Mouse (Mus musculus): ENCODE data around the gene Nxpe4.

The Nxpe4 gene

DNA sequence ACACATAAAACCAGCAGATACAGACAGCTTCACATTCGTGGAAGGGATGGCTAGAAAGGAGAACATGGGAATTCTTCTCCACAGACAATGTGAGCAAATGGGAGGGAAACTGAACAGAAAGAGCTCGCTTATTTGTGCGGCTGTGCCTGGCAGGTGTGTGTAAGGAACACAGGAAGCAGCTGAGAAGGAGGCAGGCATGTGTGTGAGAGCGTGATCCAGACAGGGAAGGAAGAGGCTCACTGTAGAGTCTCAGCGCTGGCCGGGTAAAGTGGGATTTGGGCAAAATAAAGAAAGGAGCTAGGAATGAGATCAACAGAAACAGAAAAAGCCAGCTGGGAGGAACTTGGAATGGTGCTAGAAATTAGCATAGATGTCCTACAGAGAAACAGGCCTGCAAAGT lies 74.6 kb downstream of the Nxpe4 start:
- POLR2A ChIA-PET, result interaction anchor here in 2 of 4 experiments (0.6 to 3.4 kb wide), 2 partner anchors 13 kb away, joined by 3 to 11 read pairs; no protein-coding TSS in a partner anchor

DNA sequence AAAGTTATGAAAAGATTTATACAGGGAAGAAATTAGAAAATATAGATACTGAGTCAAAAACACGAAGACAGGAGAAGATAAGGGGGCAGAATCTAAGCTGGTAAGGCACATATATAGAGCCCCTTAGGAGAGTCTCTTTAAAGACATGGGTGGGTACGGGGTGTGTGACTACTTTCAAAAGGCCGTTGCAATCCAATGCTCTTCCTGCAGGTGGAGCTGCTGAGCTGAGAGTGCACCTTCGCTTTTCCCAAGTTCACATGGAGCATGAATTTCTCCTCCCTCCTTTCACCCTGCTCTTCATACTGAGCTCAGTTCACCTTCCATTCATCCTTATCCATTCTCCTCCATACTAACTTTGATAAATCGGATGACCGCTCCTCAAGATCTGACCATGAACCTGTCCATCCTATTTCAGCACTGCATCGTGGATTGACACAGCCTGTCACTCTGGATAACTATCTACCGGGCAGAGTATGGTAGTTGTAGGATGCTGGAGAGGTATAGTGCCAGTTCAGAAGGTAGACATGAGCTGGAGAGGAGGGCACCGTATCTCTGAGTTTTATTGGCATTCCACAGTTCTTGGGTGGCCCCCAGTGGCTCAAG lies 76.4 kb downstream of the Nxpe4 start:
- POLR2A ChIA-PET, result interaction anchor here in 1 of 4 experiments (0.6 to 0.7 kb wide), 2 partner anchors 94 to 348 kb away, joined by 3 read pairs; no protein-coding TSS in a partner anchor
- CTCF ChIA-PET, result interaction anchor here in 3 of 4 experiments (0.6 to 1.1 kb wide), 4 partner anchors 9 to 212 kb away, joined by 3 to 12 read pairs (median 4); no protein-coding TSS in a partner anchor

More for the DNA sequence above, 74.6 kb downstream of the Nxpe4 start:
- CTCF ChIA-PET, result no interaction called here

DNA sequence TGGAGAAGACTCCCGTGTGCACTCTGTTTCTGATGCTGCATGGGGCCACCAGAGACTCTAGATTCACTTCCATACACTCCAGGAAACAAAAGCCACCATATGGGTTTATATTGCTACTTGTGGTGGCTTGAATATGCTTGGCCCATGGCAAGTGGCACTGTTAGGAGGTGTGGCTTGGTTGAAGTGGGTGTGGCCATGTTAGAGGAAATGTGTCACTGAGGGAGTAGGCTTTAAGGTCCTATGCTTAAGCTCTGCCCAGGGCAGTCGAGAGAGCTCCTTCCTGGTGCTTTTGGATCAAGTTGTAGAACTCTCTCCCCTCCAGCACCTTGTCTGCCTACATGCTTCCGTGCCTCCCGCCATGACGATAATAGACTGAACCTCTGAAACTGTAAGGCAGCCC lies 77.6 kb downstream of the Nxpe4 start:
- POLR2A ChIA-PET, result no interaction called here
- CTCF ChIA-PET, result interaction anchor here in 1 of 4 experiments (0.5 kb wide), 1 partner anchor 81 kb away, joined by 3 read pairs; no protein-coding TSS in a partner anchor

DNA sequence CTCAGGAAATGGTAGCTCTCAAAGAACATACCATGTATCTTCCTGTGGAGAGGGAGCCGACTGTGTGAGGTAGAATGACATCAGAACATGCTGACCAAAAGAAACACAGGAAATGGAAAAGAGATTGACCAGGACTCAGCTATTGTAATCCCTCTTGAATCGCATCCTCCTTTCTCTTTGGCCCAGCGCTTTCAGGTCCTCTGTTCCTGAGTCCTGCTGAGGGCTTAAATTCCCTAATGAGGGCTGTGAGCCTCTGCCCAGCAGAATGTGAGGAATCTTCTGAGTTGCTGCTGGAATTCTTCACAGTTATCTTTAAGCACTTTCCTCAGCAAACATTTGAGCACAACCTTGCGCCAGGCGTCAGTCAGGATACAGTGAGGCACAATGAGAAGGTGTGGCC lies 78.6 kb downstream of the Nxpe4 start:
- CTCF ChIA-PET, result no interaction called here
- POLR2A ChIA-PET, result no interaction called here

DNA sequence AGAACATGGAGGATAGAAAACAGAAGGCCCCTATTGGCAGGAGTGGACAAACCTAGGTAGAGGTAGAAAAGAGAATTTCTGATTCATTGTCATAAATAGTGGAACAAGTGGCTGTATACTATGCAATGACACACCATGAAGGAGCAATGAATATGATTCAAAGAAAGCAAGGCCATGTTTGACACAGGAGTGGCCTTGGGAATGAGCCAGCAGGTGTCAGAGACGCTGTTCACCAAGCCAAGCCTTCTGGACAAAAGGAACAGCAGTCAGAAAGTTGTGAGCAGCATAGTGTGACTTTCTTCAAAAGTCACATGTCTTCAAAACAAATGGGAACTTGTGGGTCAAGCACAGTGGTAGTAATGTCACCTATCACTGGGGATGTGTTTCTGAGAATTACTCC lies 80.0 kb downstream of the Nxpe4 start:
- CTCF ChIA-PET, result no interaction called here
- POLR2A ChIA-PET, result interaction anchor here in 1 of 4 experiments (0.6 kb wide), 1 partner anchor 153 kb away, joined by 6 read pairs; no protein-coding TSS in a partner anchor

DNA sequence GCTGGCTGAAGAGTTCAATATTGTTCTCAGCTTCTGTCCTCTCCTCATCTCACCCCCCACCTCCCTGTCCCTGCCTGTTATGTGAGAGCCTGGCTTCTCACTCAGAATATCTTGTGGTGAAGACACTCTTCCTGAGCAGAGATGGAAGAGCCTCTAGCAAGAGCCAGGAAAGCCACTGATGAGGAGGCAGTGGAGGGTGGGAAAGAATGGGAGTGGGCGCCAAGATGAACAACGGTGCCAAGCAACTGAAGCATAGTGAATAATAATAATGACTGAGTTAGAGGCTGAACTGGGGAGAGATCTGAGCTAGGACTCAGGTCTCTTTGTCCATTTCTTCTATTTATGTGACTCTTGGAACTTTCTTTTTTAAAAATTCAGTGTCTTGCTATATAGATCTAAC lies 80.9 kb downstream of the Nxpe4 start:
- CTCF ChIA-PET, result no interaction called here
- POLR2A ChIA-PET, result no interaction called here

DNA sequence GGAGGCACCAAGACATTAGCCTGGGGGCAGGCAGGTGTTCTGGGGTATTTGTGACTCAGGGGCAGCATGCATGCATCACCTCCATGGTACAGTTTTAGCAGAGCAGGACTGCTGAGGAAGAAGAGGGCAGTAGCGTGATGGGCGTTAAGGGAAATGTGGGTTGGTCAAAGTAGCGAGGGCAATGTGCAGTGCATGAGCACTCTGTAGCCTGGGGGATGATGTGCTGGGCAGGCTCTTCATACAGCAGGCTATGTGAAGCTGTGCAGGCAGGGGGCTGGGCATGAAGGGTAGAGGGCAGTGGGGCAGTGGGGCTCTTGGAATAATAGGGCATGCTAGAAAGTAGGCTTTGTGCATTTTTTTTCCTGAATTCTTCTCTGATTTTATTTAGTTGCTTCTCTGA lies 82.4 kb downstream of the Nxpe4 start:
- CTCF ChIA-PET, result no interaction called here
- POLR2A ChIA-PET, result no interaction called here

DNA sequence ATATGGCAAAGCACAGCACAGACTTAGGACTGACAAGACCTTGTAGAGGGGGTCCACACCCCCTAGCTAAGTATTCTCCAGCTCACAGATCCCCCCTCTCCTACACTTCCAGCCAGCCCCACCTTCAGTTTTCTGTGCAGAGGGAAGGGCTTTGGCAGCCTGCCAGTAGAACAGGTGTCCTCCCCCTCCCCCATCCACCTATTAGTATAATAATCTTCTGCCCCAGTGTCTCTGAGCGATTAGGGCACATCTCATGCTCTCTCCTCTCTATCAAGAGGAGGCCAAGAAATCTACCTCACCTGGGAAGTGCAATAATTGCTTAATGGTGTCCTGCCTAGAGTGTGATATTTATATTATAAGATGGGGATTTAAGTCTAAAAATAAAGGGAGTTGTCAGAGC lies 83.7 kb downstream of the Nxpe4 start:
- CTCF ChIA-PET, result no interaction called here
- POLR2A ChIA-PET, result no interaction called here

DNA sequence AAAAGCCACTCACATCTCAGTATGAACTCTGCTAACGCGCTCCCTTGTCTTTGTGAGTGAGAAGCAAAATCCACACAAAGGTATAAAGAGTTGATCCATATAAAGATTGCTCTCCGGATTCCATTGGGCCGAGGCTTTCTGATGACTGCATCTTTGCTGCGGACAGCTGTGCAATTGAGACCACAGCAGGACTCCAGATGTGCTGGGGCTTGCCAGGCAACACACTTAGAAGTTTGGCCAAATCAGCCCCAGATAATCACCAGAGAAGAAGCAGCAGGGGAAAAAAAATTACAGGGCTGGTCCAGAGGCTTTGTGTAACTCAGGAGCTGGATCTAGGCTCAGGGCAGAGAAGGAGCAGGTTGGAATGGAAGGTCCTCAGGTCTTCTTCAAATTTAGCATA lies 85.5 kb downstream of the Nxpe4 start:
- CTCF ChIA-PET, result interaction anchor here in 2 of 4 experiments (1.0 to 1.7 kb wide), 2 partner anchors 9 to 11 kb away, joined by 4 to 5 read pairs; no protein-coding TSS in a partner anchor
- POLR2A ChIA-PET, result interaction anchor here in 1 of 4 experiments (0.8 kb wide), 1 partner anchor 836 kb away, joined by 13 read pairs; no protein-coding TSS in a partner anchor

DNA sequence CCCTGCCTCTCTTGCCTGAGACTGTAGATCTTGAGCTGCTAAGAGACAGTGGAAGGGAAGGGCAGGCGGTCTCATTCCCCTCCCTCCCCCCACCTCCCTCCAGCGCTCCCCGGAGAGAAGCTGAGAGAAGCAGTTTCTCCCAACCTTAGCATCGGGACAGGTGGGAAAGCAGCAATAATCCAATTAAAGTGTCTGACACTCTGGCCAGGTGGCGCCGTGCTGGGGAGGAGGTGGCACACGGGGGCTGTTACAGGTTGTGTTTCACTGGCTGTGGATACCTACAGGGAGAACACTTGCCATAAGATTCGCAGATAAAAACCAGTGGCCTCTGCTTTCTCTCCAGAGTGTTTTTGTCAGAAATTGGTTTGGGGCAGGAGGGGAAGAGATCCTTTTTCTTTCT lies 90.4 kb downstream of the Nxpe4 start:
- POLR2A ChIA-PET, result no interaction called here
- CTCF ChIA-PET, result no interaction called here

DNA sequence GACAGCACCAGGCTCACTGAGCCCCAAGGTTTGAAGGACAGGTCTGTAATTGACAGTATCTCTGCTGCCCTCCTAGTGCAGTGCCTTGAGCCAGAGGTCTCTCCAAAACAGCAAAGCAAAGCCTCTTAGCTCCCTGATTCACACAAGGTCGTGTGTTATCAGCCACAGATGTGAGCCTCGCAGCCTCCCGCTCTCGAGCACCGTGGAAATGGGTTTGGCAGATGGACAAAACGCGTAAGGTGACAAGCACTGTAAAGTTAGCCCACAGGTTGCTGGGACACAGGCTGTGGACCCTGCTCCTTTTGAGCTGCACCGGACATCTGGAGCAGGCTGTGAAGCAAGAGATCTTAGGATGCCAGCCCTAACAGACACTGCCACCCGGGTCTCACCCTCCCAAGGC lies 95.2 kb downstream of the Nxpe4 start:
- CTCF ChIA-PET, result interaction anchor here in 1 of 4 experiments (0.8 kb wide), 1 partner anchor 10 kb away, joined by 3 read pairs; no protein-coding TSS in a partner anchor

DNA sequence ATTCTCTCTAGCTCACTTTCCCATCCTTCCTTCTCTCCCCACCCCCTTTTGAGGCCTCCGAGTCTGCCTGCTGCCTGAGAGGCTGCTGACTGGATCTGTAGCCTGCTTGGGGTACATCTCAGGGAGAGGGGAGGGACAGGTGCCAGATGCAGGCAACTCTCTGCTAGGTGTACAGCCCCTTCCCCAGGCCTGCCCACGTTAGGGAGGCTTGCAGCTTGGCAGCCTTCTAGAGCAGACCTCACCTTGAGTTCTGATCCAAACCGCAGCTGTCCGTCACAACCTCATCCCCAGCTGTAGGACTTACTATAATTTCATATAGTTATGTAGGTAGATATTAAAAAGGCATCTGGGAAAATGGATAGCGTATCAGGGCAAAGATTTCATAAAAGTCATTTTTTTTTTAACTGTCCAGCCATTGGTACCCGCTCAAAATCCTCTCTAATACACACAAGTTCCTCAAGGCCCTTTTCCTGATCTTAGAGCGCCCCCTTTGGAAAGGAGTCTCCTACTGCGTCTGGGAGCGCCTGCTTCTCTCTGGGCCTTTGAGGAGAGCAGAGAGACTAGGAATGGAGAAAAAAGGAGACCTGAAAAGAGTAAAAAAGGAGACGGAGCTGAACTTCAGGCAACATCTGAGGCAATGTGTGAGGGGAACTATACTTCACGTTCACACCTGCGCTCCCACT lies 96.1 kb downstream of the Nxpe4 start:
- CTCF ChIA-PET, result interaction anchor here (0.6 to 1.4 kb wide), 7 partner anchors 9 to 1113 kb away, joined by 3 to 4 read pairs (median 3); no protein-coding TSS in a partner anchor
- POLR2A ChIA-PET, result interaction anchor here in 1 of 4 experiments (1.3 kb wide), 1 partner anchor 76 kb away, joined by 4 read pairs; no protein-coding TSS in a partner anchor

More for the DNA sequence above, 95.2 kb downstream of the Nxpe4 start:
- POLR2A ChIA-PET, result no interaction called here

DNA sequence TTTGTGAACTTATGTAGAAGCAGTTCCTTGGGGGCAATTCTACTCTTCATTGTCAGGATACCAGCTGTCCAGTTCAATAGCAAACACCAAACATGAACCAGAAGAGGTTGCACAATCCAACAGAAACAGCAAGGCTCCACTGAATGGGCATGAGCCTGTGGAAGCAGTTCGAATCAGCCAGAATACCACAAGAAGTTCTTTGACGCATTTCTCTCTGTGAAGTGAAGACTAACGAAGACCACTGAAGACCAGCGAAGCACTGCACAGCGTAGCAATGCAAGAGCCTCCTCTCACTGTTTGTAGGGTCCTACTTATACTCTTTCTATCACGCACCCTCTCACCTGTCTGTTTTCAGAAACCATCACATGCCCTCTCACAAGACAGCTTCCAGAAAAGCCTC lies 102.8 kb downstream of the Nxpe4 start:
- CTCF ChIA-PET, result no interaction called here
- POLR2A ChIA-PET, result interaction anchor here in 1 of 4 experiments (1.0 kb wide), 1 partner anchor 61 kb away, joined by 3 read pairs; no protein-coding TSS in a partner anchor

DNA sequence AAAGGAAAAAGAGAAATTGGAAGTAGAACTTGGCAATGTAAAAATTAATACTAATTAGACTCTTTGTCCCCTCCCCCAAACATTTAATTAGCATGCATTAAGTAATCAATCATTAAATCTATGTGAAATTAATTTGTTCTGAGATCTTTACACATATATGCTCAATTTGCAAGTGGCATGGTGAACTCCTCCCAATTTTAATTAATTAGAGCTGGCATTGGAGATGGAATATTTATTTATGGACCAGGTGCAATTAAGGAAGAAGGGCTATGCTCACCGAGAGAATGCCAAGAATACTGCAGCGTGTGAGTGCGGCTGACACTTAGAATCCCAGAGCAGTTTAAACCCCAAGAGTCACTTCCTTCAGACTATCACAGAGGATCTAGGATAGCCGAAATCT lies 103.7 kb downstream of the Nxpe4 start:
- ChIA-PET CTCF (interaction anchor here in 1 of 4 experiments (1.9 kb wide), 1 partner anchor 353 kb away, joined by 10 read pairs; no protein-coding TSS in a partner anchor), POLR2A (no interaction called here)

DNA sequence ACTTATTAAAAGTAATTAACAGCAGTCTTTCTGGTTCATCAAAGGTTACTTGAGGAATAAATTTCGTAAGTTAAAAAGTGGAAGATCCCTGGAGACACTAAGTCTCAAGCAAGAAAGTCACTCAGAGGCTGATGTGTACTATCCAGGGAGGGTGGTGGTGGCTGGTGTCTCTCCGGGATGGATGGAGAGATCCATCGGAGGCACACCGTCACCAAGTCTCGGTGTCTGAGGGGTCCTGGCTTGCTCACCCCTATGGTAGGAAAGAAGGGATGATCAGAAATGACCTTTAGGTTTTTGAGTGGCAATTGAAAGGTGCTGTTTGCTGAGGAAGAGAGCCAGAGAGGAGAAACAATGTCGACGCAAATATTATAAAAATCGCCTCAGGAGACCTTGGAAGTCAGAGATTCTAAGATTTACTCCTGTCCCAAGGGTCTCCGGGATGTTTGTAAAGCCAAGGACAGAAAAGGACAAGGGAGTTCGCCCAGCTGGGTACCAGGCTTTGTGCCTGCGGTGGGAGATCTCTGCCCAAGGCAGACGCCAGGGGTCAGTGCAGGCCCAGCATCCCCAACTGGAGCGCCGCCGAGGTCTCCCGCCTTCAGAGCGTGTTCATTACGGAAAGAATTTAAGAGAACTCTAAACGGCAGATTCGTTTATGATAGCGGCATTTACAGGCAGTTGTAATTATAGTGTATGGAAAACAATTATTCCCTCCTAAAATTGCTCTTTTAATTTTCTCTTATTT lies 104.6 kb downstream of the Nxpe4 start:
- ChIA-PET CTCF (interaction anchor here (0.5 to 1.9 kb wide), 28 partner anchors 7 to 619 kb away, joined by 3 to 22 read pairs (median 4); partner anchors contain the start of gene Nxpe2 (in 1 of the 4)), POLR2A (interaction anchor here in 3 of 4 experiments (0.8 to 1.3 kb wide), 6 partner anchors 11 to 229 kb away, joined by 3 to 4 read pairs (median 3); partner anchors contain the start of gene Gm5617 (in 1 of the 3))

DNA sequence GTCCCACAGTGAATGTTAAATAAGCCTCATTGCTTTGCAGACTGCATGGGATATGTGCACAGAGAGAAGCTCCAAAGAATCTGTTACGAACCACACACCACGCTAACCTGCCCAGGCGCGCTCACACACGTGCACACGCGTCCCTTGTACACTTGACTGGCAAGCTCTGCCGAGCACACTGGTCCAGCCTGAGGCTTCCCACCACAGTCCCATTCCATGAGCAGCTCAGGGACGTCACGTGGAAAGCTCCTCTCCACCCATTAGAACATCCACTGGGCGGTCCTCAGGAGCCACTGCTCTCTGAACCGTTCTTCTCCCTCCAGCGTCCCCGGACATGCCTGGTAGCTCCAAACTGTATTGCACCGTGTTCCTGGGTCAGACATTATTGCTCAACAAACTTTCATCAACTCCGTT lies 105.2 kb downstream of the Nxpe4 start:
- CTCF ChIA-PET, result interaction anchor here (0.5 to 1.9 kb wide), 29 partner anchors 8 to 618 kb away, joined by 3 to 22 read pairs (median 4); partner anchors contain the start of gene Nxpe2 (in 1 of the 4)

DNA sequence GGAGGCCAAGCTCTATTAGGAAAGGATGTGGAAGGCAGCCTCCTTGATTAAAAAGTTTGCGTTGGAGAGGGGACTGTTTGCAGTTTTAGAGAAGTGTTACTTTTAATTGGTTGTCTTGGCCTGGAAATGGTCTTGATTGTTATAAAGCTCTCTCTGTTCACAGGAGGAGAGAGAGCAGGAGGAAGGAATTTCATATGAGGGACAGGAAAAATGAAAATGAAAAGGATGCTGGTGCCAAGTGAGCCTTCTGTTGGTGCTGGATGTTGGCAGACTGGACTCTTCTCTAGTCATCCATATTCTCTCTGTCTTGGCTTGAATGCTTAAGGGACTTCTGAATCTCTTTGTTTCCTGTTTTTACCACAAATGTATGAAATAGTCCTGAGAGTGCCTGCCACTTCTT lies 106.1 kb downstream of the Nxpe4 start:
- CTCF ChIA-PET, result interaction anchor here (1.0 to 1.9 kb wide), 6 partner anchors 9 to 199 kb away, joined by 3 to 22 read pairs (median 4); partner anchors contain the start of gene Nxpe2 (in 1 of the 4)
- POLR2A ChIA-PET, result interaction anchor here in 1 of 4 experiments (1.3 kb wide), 1 partner anchor 196 kb away, joined by 3 read pairs; no protein-coding TSS in a partner anchor

More for the DNA sequence above, 105.2 kb downstream of the Nxpe4 start:
- POLR2A ChIA-PET, result interaction anchor here in 3 of 4 experiments (0.6 to 1.3 kb wide), 8 partner anchors 10 to 363 kb away, joined by 3 to 4 read pairs (median 3); partner anchors contain the start of genes Gm5617 (in 1 of the 3) and Nxpe2 (in 1 of the 3)

DNA sequence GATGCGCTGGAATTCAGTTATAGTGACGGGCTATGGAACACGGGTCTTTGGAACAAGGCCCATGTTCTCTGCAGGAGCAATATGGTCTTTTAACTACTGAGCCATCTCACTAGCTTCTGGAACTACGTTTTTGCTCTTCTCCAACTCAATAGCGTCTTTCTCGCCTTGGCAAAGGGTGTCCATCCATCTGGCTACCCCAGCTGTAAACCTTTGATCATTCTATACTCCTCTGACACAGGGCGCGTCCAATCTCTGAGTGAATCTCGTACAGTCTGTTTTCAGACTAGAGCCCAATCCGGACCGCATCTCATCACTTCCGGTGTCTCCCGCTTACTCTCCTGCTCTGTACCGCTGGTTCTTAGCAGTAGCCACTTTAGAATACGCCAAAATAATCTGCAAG lies 115.0 kb downstream of the Nxpe4 start:
- CTCF ChIA-PET, result interaction anchor here in 2 of 4 experiments (1.1 to 1.9 kb wide), 3 partner anchors 10 to 79 kb away, joined by 3 to 6 read pairs (median 6); no protein-coding TSS in a partner anchor
- POLR2A ChIA-PET, result interaction anchor here in 1 of 4 experiments (1.0 kb wide), 1 partner anchor 10 kb away, joined by 3 read pairs; no protein-coding TSS in a partner anchor

DNA sequence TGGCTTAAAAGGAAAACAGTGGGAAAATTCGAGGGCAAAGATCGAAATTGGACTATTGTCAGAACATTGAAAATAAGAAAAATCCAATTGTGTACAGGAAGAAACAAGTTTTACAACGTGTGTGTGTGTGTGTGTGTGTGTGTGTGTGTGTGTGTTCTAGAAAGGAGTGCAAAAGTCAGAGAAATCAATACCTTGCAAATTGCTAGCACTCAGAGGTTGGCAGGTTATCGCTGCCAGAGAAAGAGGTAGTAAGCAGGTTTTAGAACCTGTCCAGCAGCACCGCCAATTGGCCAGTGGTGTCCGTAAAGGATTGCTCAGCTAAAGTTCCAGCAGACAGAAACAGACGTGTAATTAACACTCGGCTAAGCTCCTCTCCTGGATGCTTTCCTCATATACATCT lies 122.4 kb downstream of the Nxpe4 start:
- ChIA-PET CTCF (interaction anchor here in 1 of 4 experiments (0.6 kb wide), 1 partner anchor 70 kb away, joined by 3 read pairs; no protein-coding TSS in a partner anchor), POLR2A (no interaction called here)
